Mouse (Mus musculus): Measurements from ENCODE around the gene Vgf. TPM values are rescaled to one million over a fixed set of nuclear protein-coding genes. Genes with fewer than 3 reads are reported as not detected.

Gene Vgf
- under 1 TPM; 0.06 to 0.22 TPM for polyA plus RNA-seq (2017; shearing (Covaris generic))

DNA sequence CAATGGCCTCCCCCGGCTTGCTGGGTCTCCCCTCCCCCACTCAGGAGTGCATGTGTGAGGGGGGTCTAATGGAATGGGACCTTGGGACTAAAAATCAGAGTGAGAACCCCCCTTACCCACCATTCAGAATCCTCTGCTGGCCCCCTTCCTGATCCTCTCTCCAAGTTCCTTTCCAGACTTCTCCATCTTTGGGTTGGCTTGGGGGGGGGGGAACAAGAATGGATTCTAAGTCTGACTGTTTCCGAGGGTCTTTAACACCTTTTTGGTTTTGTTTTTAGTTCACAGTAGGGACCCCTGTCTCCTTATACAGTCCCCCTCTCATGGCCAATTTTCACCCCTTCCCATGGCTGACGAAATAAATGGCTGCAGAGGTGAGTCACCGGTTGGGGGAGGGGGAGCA lies at the start of gene Vgf:
TSS of gene Vgf (plus strand) at position 301 of the 400 bp plus-strand sequence.

GRCm38 (mm10) chr5:136986695-136987137 lies 39.5 kb upstream of the Vgf start, which contains the start of gene Plod3:
Plod3 (plus strand) TSS chr5:136987019.

GRCm38 (mm10) chr5:136987934-136988271 lies 38.3 kb upstream of the Vgf start, which contains the start of gene Znhit1:
Znhit1 (minus strand) TSS chr5:136988021.

GRCm38 (mm10) chr5:137045402-137046323 lies 19.5 kb downstream of the Vgf start, which contains the start of gene Ap1s1:
Ap1s1 (minus strand) TSS chr5:137046135.

GRCm38 (mm10) chr5:137072079-137072960 lies 46.1 kb downstream of the Vgf start, which contains the start of gene Serpine1:
Serpine1 (minus strand) TSS chr5:137072268.

Other genes with a start within 250 kb of the Vgf start
- gene Col26a1, start 143.2 kb upstream of the Vgf start, polyA plus RNA-seq (2017; shearing (Covaris generic)): under 1 TPM in 1 of 2 experiments, not detected in 1; 0.34 TPM
- gene Ift22, start 118.2 kb upstream of the Vgf start, polyA plus RNA-seq (2017; shearing (Covaris generic)): 1 to 10 TPM; 5.1 to 7.7 TPM
- 100 to 1,000 TPM; 337 to 342 TPM for gene Fis1, start 73.1 kb upstream of the Vgf start, polyA plus RNA-seq (2017; shearing (Covaris generic))
- not detected for gene Cldn15, start 59.8 kb upstream of the Vgf start, polyA plus RNA-seq (2017; shearing (Covaris generic))
- gene Plod3, start 39.4 kb upstream of the Vgf start, polyA plus RNA-seq (2017; shearing (Covaris generic)): 1 to 10 TPM; 6.7 to 8.4 TPM
- gene Znhit1, start 38.4 kb upstream of the Vgf start, polyA plus RNA-seq (2017; shearing (Covaris generic)): 10 to 100 TPM; 48.9 to 51.5 TPM
- 100 to 1,000 TPM in 1 of 2 experiments, 10 to 100 TPM in 1; 91.4 to 102 TPM for gene Ap1s1, start 19.7 kb downstream of the Vgf start, polyA plus RNA-seq (2017; shearing (Covaris generic))
- gene Serpine1, start 45.9 kb downstream of the Vgf start, polyA plus RNA-seq (2017; shearing (Covaris generic)): not detected
- 10 to 100 TPM; 13.9 to 19.4 TPM for gene Trim56, start 89.8 kb downstream of the Vgf start, polyA plus RNA-seq (2017; shearing (Covaris generic))
- not detected for gene Muc3, start 122.9 kb downstream of the Vgf start, polyA plus RNA-seq (2017; shearing (Covaris generic))
- 1 to 10 TPM in 1 of 2 experiments, under 1 TPM in 1; 0.72 to 3.1 TPM for gene Muc3a, start 186.0 kb downstream of the Vgf start, polyA plus RNA-seq (2017; shearing (Covaris generic))